Mouse (Mus musculus) mouse embryonic stem cell (cell line): ENCODE measurements around the gene Nbea.

Experiments
- in situ Hi-C, 2 experiments: fragments of 300-500 bp; cut with MboI; formaldehyde crosslinking; loops; 1 replicate in 1 of 2; 3 replicates in 1 of 2; pipeline ENCODE4 v1.14.3; 2019 to 2020; ENCODE audit warnings: low sequenced_read_pairs in 2 of 2, low pct_unique_long_range_greater_than_20kb in 1 of 2, mixed read lengths in 1 of 2; ENCODE audit not compliant: unreplicated experiment in 1 of 2

Gene Nbea

GRCm38 (mm10) chr3:55589402-55589944, 594.0 kb downstream of the Nbea start:
- in situ Hi-C loops, result no loop called here

- in situ Hi-C loops, result no loop called here
Measured at GRCm38 (mm10) chr3:55587972-55588946, 595.2 kb downstream of the Nbea start.

- in situ Hi-C loops, result no loop called here
Measured at GRCm38 (mm10) chr3:55587434-55587971, 596.0 kb downstream of the Nbea start.
